Mouse (Mus musculus): ENCODE measurements around the gene Armc12. TPM values are rescaled to one million over a fixed set of nuclear protein-coding genes. Genes with fewer than 3 reads are reported as not detected.

Armc12 gene
- polyA plus RNA-seq, 1 experiment: not detected

- no peaks in the 10 kb centered on the region for H3K27me3 ChIP-seq (ENCODE audit: control insufficient read depth)
- no peaks in the 10 kb centered on the region for H3K4me1 ChIP-seq (ENCODE audit: control insufficient read depth)
- TF ChIP-seq GATA1 (IDR thresholded peaks at IDR 0.05; ENCODE audit: low read length): no peak
- no peak for TF ChIP-seq TAL1 (IDR thresholded peaks at IDR 0.05; ENCODE audit: low read length)
- no peaks in the 10 kb centered on the region for H3K9me3 ChIP-seq (ENCODE audit: control insufficient read depth, low read length)
- H3K4me3 ChIP-seq (replicated peaks): no peak overlapping the region
- H3K36me3 ChIP-seq (ENCODE audit: control insufficient read depth): no peaks in the 10 kb centered on the region
These were observed 34.6 kb downstream of the Armc12 start for GRCm38 (mm10) chr17:28565181-28565580.

GRCm38 (mm10) chr17:28567541-28567940, 36.9 kb downstream of the Armc12 start:
- TF ChIP-seq GATA1 (IDR thresholded peaks at IDR 0.05; ENCODE audit: low read length) (no peak), TAL1 (IDR thresholded peaks at IDR 0.05; ENCODE audit: low read length) (no peak)
- H3K36me3 ChIP-seq (ENCODE audit: control insufficient read depth): no peaks in the 10 kb centered on the region

GRCm38 (mm10) chr17:28571868-28572267, 41.3 kb downstream of the Armc12 start:
- Histone ChIP-seq H3K4me3 (replicated peaks) (no peak overlapping the region), H3K9me3 (ENCODE audit: control insufficient read depth, low read length) (no peaks in the 10 kb centered on the region), H3K36me3 (ENCODE audit: control insufficient read depth) (no peaks in the 10 kb centered on the region), H3K4me1 (ENCODE audit: control insufficient read depth) (peaks cover 6% of the 10 kb centered on the region), H3K27me3 (ENCODE audit: control insufficient read depth) (peaks cover 5% of the 10 kb centered on the region; the same call in 1 of the 2 replicates)
- TF ChIP-seq GATA1 (IDR thresholded peaks at IDR 0.05; ENCODE audit: low read length) (no peak), TAL1 (IDR thresholded peaks at IDR 0.05; ENCODE audit: low read length) (no peak)

More at GRCm38 (mm10) chr17:28567541-28567940, 36.9 kb downstream of the Armc12 start:
- no peak overlapping the region for H3K4me3 ChIP-seq (replicated peaks)
- no peaks in the 10 kb centered on the region for H3K9me3 ChIP-seq (ENCODE audit: control insufficient read depth, low read length)
- H3K4me1 ChIP-seq (ENCODE audit: control insufficient read depth): no peaks in the 10 kb centered on the region
- H3K27me3 ChIP-seq (ENCODE audit: control insufficient read depth): no peaks in the 10 kb centered on the region

- no peak for TF ChIP-seq TAL1 (IDR thresholded peaks at IDR 0.05; ENCODE audit: low read length)
- TF ChIP-seq GATA1 (IDR thresholded peaks at IDR 0.05; ENCODE audit: low read length): no peak
- Histone ChIP-seq H3K4me3 (replicated peaks) (no peak overlapping the region), H3K27me3 (ENCODE audit: control insufficient read depth) (peaks cover 5% of the 10 kb centered on the region), H3K4me1 (ENCODE audit: control insufficient read depth) (peaks cover 6% of the 10 kb centered on the region), H3K36me3 (ENCODE audit: control insufficient read depth) (no peaks in the 10 kb centered on the region), H3K9me3 (ENCODE audit: control insufficient read depth, low read length) (no peaks in the 10 kb centered on the region)
These were observed 41.9 kb downstream of the Armc12 start for GRCm38 (mm10) chr17:28572521-28572920.

DNA sequence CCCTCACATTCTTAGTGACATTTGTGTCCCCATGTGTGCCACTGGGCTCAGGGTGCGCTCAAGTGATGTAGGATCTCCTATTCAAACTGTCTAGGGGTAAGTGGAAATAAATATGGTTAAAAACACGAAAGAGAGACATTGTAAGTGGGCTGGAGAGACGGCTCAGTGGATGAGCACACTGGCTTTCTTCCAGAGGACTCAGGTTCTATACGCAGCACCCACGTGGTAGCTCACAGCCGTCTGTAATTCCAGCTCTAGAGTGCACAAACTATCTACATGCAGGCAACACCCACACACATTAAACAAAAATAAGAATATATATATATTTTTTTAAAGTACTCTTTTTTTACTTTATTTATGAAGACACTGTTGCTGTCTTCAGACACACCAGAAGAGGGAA, 42.3 kb downstream of the Armc12 start:
- TF ChIP-seq TAL1 (IDR thresholded peaks at IDR 0.05; ENCODE audit: low read length) (no peak), GATA1 (IDR thresholded peaks at IDR 0.05; ENCODE audit: low read length) (no peak)
- H3K27me3 ChIP-seq (ENCODE audit: control insufficient read depth): peaks cover 5% of the 10 kb centered on the region
- H3K4me3 ChIP-seq (replicated peaks): no peak overlapping the region
- peaks cover 6% of the 10 kb centered on the region for H3K4me1 ChIP-seq (ENCODE audit: control insufficient read depth)
- H3K9me3 ChIP-seq (ENCODE audit: control insufficient read depth, low read length): no peaks in the 10 kb centered on the region
- H3K36me3 ChIP-seq (ENCODE audit: control insufficient read depth): no peaks in the 10 kb centered on the region

- Histone ChIP-seq H3K9me3 (ENCODE audit: control insufficient read depth, low read length) (no peaks in the 10 kb centered on the region), H3K27me3 (ENCODE audit: control insufficient read depth) (peaks cover 5% of the 10 kb centered on the region), H3K36me3 (ENCODE audit: control insufficient read depth) (no peaks in the 10 kb centered on the region), H3K4me3 (replicated peaks) (no peak within 1 kb of the TSS), H3K4me1 (ENCODE audit: control insufficient read depth) (peaks cover 6% of the 10 kb centered on the region)
- no peak for TF ChIP-seq TAL1 (IDR thresholded peaks at IDR 0.05; ENCODE audit: low read length)
- TF ChIP-seq GATA1 (IDR thresholded peaks at IDR 0.05; ENCODE audit: low read length): no peak
These were observed 44.9 kb downstream of the Armc12 start, which contains the start of gene Lhfpl5 for GRCm38 (mm10) chr17:28575244-28576125. Lhfpl5 (plus strand) TSS chr17:28575641.

- H3K4me3 ChIP-seq (replicated peaks): no peak overlapping the region
- H3K27me3 ChIP-seq (ENCODE audit: control insufficient read depth): peaks cover 3% of the 10 kb centered on the region
- H3K36me3 ChIP-seq (ENCODE audit: control insufficient read depth): no peaks in the 10 kb centered on the region
- H3K9me3 ChIP-seq (ENCODE audit: control insufficient read depth, low read length): no peaks in the 10 kb centered on the region
- TF ChIP-seq GATA1 (IDR thresholded peaks at IDR 0.05; ENCODE audit: low read length) (no peak), TAL1 (IDR thresholded peaks at IDR 0.05; ENCODE audit: low read length) (no peak)
- peaks cover 4% of the 10 kb centered on the region for H3K4me1 ChIP-seq (ENCODE audit: control insufficient read depth)
These were observed 49.8 kb downstream of the Armc12 start for GRCm38 (mm10) chr17:28580396-28580795.

DNA sequence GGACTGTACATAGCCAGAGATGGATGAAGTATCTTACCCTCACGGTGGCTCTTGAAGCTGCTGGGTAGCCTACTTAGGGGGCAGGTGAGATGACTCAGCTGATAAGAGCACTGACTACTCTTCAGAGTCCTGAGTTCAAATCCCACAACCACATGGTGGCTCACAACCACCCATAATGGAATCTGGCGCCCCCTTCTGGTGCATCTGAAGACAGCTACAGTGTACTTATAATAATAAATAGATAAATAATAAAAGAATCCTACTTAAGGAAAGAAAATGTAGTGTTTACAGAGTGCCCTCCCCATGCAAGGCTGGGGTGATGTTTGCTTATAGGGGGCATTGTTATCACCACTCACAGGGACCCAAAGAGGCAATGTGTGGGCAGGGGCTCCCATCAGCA, 50.5 kb downstream of the Armc12 start:
- Histone ChIP-seq H3K36me3 (ENCODE audit: control insufficient read depth) (no peaks in the 10 kb centered on the region), H3K4me3 (replicated peaks) (no peak overlapping the region), H3K4me1 (ENCODE audit: control insufficient read depth) (no peaks in the 10 kb centered on the region), H3K9me3 (ENCODE audit: control insufficient read depth, low read length) (no peaks in the 10 kb centered on the region), H3K27me3 (ENCODE audit: control insufficient read depth) (no peaks in the 10 kb centered on the region; the same call in 1 of the 2 replicates)
- TF ChIP-seq TAL1 (IDR thresholded peaks at IDR 0.05; ENCODE audit: low read length) (no peak), GATA1 (IDR thresholded peaks at IDR 0.05; ENCODE audit: low read length) (no peak)

GRCm38 (mm10) chr17:28586509-28586908, 55.9 kb downstream of the Armc12 start:
- Histone ChIP-seq H3K9me3 (ENCODE audit: control insufficient read depth, low read length) (no peaks in the 10 kb centered on the region), H3K4me1 (ENCODE audit: control insufficient read depth) (no peaks in the 10 kb centered on the region), H3K27me3 (ENCODE audit: control insufficient read depth) (no peaks in the 10 kb centered on the region), H3K36me3 (ENCODE audit: control insufficient read depth) (peaks cover 41% of the 10 kb centered on the region), H3K4me3 (replicated peaks) (no peak overlapping the region)
- TF ChIP-seq TAL1 (IDR thresholded peaks at IDR 0.05; ENCODE audit: low read length): no peak
- TF ChIP-seq GATA1 (IDR thresholded peaks at IDR 0.05; ENCODE audit: low read length): no peak
